Mouse (Mus musculus) layer of hippocampus, postnatal 36 days (tissue): ENCODE data around the gene Gm47289. TPM values are rescaled to one million over a fixed set of nuclear protein-coding genes. Genes with fewer than 3 reads are reported as not detected.

Source experiments
- DNase-seq, 2 experiments: peaks; one replicate each; pipeline ENCODE4 v3.0.0; 2022
- total RNA-seq, 2 experiments: library from RNA; stranded (reverse); gene quantifications; 2 replicates each; pipeline ENCODE4 v1.2.3; 2021

Gene Gm47289
- total RNA-seq, 2 experiments from 2014 or later: not detected

- DNase-seq: no peak
Observed at GRCm38 (mm10) chr9:119160689-119161088, 1.7 kb downstream of the Gm47289 start.

- DNase-seq: no peak
Observed at GRCm38 (mm10) chr9:119164743-119165142, 5.8 kb downstream of the Gm47289 start.

- no peak for DNase-seq
Observed at GRCm38 (mm10) chr9:119165548-119165947, 6.6 kb downstream of the Gm47289 start.

- DNase-seq: no peak
Observed at GRCm38 (mm10) chr9:119167608-119168007, 8.6 kb downstream of the Gm47289 start.

GRCm38 (mm10) chr9:119179292-119179691 is 20.3 kb downstream of the Gm47289 start:
- DNase-seq: no peak

- no peak for DNase-seq
Observed at GRCm38 (mm10) chr9:119181241-119181728, 22.3 kb downstream of the Gm47289 start.

- no peak for DNase-seq
Observed at GRCm38 (mm10) chr9:119192202-119192990, 33.4 kb downstream of the Gm47289 start.

- DNase-seq: no peak
Observed at GRCm38 (mm10) chr9:119199151-119199861, 40.3 kb downstream of the Gm47289 start.

GRCm38 (mm10) chr9:119201653-119202052 is 42.7 kb downstream of the Gm47289 start:
- no peak for DNase-seq

GRCm38 (mm10) chr9:119203617-119204016 is 44.7 kb downstream of the Gm47289 start:
- no peak for DNase-seq

GRCm38 (mm10) chr9:119205756-119206155 is 46.8 kb downstream of the Gm47289 start:
- DNase-seq: no peak

- DNase-seq: no peak
Observed at GRCm38 (mm10) chr9:119206666-119207065, 47.7 kb downstream of the Gm47289 start.

GRCm38 (mm10) chr9:119207113-119207512 is 48.2 kb downstream of the Gm47289 start:
- no peak for DNase-seq

GRCm38 (mm10) chr9:119208998-119209397 is 50.0 kb downstream of the Gm47289 start, which contains the start of gene Slc22a13:
TSS of gene Slc22a13 (minus strand) at chr9:119209098.
- no peak for DNase-seq

Other genes with a start within 250 kb of the Gm47289 start
- gene Ctdspl, start 232.7 kb upstream of the Gm47289 start, total RNA-seq: 10 to 100 TPM; 24.1 to 28.5 TPM
- gene Vill, start 106.4 kb upstream of the Gm47289 start, total RNA-seq: under 1 TPM; 0.62 to 0.76 TPM
- 1 to 10 TPM; 8.3 to 8.4 TPM for gene Plcd1, start 65.7 kb upstream of the Gm47289 start, total RNA-seq
- 1 to 10 TPM; 4.3 to 4.4 TPM for gene Dlec1, start 56.7 kb upstream of the Gm47289 start, total RNA-seq
- 1 to 10 TPM; 1.2 to 1.7 TPM for gene Acaa1b, start 2.1 kb upstream of the Gm47289 start, total RNA-seq
- gene Slc22a13, start 49.9 kb downstream of the Gm47289 start, total RNA-seq: under 1 TPM; 0.20 to 0.23 TPM
- gene Oxsr1, start 163.3 kb downstream of the Gm47289 start, total RNA-seq: 10 to 100 TPM; 28.2 to 31.1 TPM
- gene Acaa1a, start 180.5 kb downstream of the Gm47289 start, total RNA-seq: 10 to 100 TPM; 68.1 to 76.4 TPM
- gene Myd88, start 182.2 kb downstream of the Gm47289 start, total RNA-seq: 1 to 10 TPM; 5.8 to 8.5 TPM
- 1 to 10 TPM; 4.2 to 5.0 TPM for gene Xylb, start 198.2 kb downstream of the Gm47289 start, total RNA-seq
- not detected for gene Slc22a14, start 206.4 kb downstream of the Gm47289 start, total RNA-seq
- gene Acvr2b, start 243.0 kb downstream of the Gm47289 start, total RNA-seq: 10 to 100 TPM; 13.8 to 14.7 TPM